Mouse (Mus musculus) MEL (cell line): ENCODE data around the gene Dennd4a. TPM values are rescaled to one million over a fixed set of nuclear protein-coding genes. Genes with fewer than 3 reads are reported as not detected.

ENCODE experiments used
- DNase-seq: peaks from one replicate; pipeline ENCODE4 v3.0.0; 2011; ENCODE audit warnings: low read depth, low spot score
- H3K27ac ChIP-seq: 2 replicates; pipeline ENCODE4 v1.5.1; 2012; ENCODE audit warnings: low read depth, mild to moderate bottlenecking, control low read depth, low read length, moderate library complexity; ENCODE audit not compliant: control insufficient read depth
- H3K27me3 ChIP-seq, 2 experiments: fragments of 150-350 bp in 1 of 2; sonication (generic) in 1 of 2; 2 replicates each; pipeline ENCODE4 v1.6.1; 2012; ENCODE audit warnings: low read length in 2 of 2, mild to moderate bottlenecking in 2 of 2, improper control_type of control experiment in 1 of 2, moderate library complexity in 1 of 2; ENCODE audit not compliant: insufficient read depth in 2 of 2, control insufficient read depth in 1 of 2
- H3K36me3 ChIP-seq, 2 experiments: 2 replicates each; pipeline ENCODE4 v1.6.1; 2012 to 2014; ENCODE audit warnings: low read length in 2 of 2, improper control_type of control experiment in 1 of 2, inconsistent platforms in 1 of 2, mild to moderate bottlenecking in 1 of 2; ENCODE audit not compliant: insufficient read depth in 2 of 2, control insufficient read depth in 1 of 2
- H3K4me1 ChIP-seq, 2 experiments: fragments of 150-350 bp in 1 of 2; sonication (generic) in 1 of 2; 2 replicates each; pipeline ENCODE4 v1.6.1; 2012; ENCODE audit warnings: low read length in 2 of 2, improper control_type of control experiment in 1 of 2, mild to moderate bottlenecking in 1 of 2; ENCODE audit not compliant: insufficient read depth in 2 of 2, control insufficient read depth in 1 of 2
- H3K4me3 ChIP-seq, 2 experiments: fragments of 150-350 bp in 1 of 2; sonication (generic) in 1 of 2; 2 replicates each; pipeline ENCODE4 v1.5.1; 2012; ENCODE audit warnings: low read depth in 2 of 2, low read length in 2 of 2, mild to moderate bottlenecking in 2 of 2, moderate library complexity in 2 of 2, control low read depth in 1 of 2, improper control_type of control experiment in 1 of 2; ENCODE audit not compliant: control insufficient read depth in 1 of 2, insufficient read depth in 1 of 2
- H3K79me2 ChIP-seq: 2 replicates; pipeline ENCODE4 v1.6.1; 2012; ENCODE audit warnings: mild to moderate bottlenecking, low read length, moderate library complexity; ENCODE audit not compliant: control insufficient read depth, poor library complexity, insufficient read depth
- H3K9ac ChIP-seq: 2 replicates; pipeline ENCODE4 v1.6.1; 2012; ENCODE audit warnings: low read depth, mild to moderate bottlenecking, control low read depth, low read length, moderate library complexity; ENCODE audit not compliant: control insufficient read depth, poor library complexity, severe bottlenecking
- H3K9me3 ChIP-seq: fragments of 150-350 bp; sonication (generic); replicated peaks from 2 replicates; pipeline ENCODE4 v1.6.1; 2012; ENCODE audit warnings: mild to moderate bottlenecking, low read length, improper control_type of control experiment, moderate library complexity; ENCODE audit not compliant: insufficient read depth
- BHLHE40 ChIP-seq: IDR thresholded peaks from 2 replicates; pipeline ENCODE4 v1.6.1; 2012; ENCODE audit warnings: low read depth, mild to moderate bottlenecking, inconsistent platforms, low read length, improper control_type of control experiment, borderline replicate concordance
- CHD1 ChIP-seq: IDR thresholded peaks from 2 replicates; pipeline ENCODE4 v1.6.1; 2012; ENCODE audit warnings: low read depth, mild to moderate bottlenecking, inconsistent platforms, low read length, improper control_type of control experiment
- CTCF ChIP-seq, 3 experiments: IDR thresholded peaks in 2 of 3; conservative IDR thresholded peaks in 1 of 3; 2 replicates each; pipeline ENCODE4 v1.5.1; 2011 to 2012; ENCODE audit warnings: low read length in 3 of 3, low read depth in 2 of 3, mild to moderate bottlenecking in 2 of 3, improper control_type of control experiment in 1 of 3, inconsistent platforms in 1 of 3, mixed read lengths in 1 of 3, moderate library complexity in 1 of 3; ENCODE audit not compliant: control insufficient read depth in 1 of 3, insufficient read depth in 1 of 3, poor library complexity in 1 of 3, severe bottlenecking in 1 of 3
- E2F4 ChIP-seq: IDR thresholded peaks from 2 replicates; pipeline ENCODE4 v1.6.1; 2011; ENCODE audit warnings: low read depth, low read length, improper control_type of control experiment, borderline replicate concordance
- EP300 ChIP-seq, 2 experiments: IDR thresholded peaks; 2 replicates each; pipeline ENCODE4 v1.6.1; 2011; ENCODE audit warnings: improper control_type of control experiment in 2 of 2, low read length in 2 of 2, low read depth in 1 of 2, mild to moderate bottlenecking in 1 of 2
- ETS1 ChIP-seq: IDR thresholded peaks from 2 replicates; pipeline ENCODE4 v1.6.1; 2012; ENCODE audit warnings: low read depth, mild to moderate bottlenecking, inconsistent platforms, low read length, improper control_type of control experiment, moderate library complexity
- GATA1 ChIP-seq: IDR thresholded peaks from 2 replicates; pipeline ENCODE4 v1.6.1; 2011; ENCODE audit warnings: low read depth, low read length, improper control_type of control experiment
- HCFC1 ChIP-seq: IDR thresholded peaks from 2 replicates; pipeline ENCODE4 v1.6.1; 2012; ENCODE audit warnings: low read depth, mild to moderate bottlenecking, inconsistent platforms, low read length, improper control_type of control experiment, moderate library complexity
- JUND ChIP-seq: IDR thresholded peaks from 2 replicates; pipeline ENCODE4 v1.6.1; 2011; ENCODE audit warnings: low read depth, mild to moderate bottlenecking, improper control_type of control experiment, low read length
- KAT2A ChIP-seq: conservative IDR thresholded peaks from 2 replicates; pipeline ENCODE4 v1.6.1; 2012; ENCODE audit warnings: low read depth, low read length, improper control_type of control experiment, inconsistent platforms
- MAFK ChIP-seq: IDR thresholded peaks from 2 replicates; pipeline ENCODE4 v1.6.1; 2011; ENCODE audit warnings: low read depth, mild to moderate bottlenecking, low read length, improper control_type of control experiment, borderline replicate concordance
- MAX ChIP-seq: IDR thresholded peaks from 2 replicates; pipeline ENCODE4 v1.6.1; 2011; ENCODE audit warnings: low read length, improper control_type of control experiment
- MXI1 ChIP-seq: IDR thresholded peaks from 2 replicates; pipeline ENCODE4 v1.6.1; 2011; ENCODE audit warnings: mild to moderate bottlenecking, low read depth, low read length, improper control_type of control experiment
- MYB ChIP-seq: IDR thresholded peaks from 2 replicates; pipeline ENCODE4 v1.6.1; 2011; ENCODE audit warnings: mild to moderate bottlenecking, low read depth, low read length, improper control_type of control experiment
- MYC ChIP-seq: IDR thresholded peaks from 2 replicates; pipeline ENCODE4 v1.6.1; 2011; ENCODE audit warnings: low read depth, mild to moderate bottlenecking, low read length, improper control_type of control experiment, moderate library complexity
- NELFE ChIP-seq: IDR thresholded peaks from 2 replicates; pipeline ENCODE4 v1.6.1; 2011; ENCODE audit warnings: low read depth, low read length, improper control_type of control experiment
- POLR2AphosphoS5 ChIP-seq: IDR thresholded peaks from 2 replicates; pipeline ENCODE4 v1.6.1; 2012; ENCODE audit warnings: low read depth, borderline replicate concordance, mild to moderate bottlenecking, inconsistent platforms, low read length, moderate library complexity, mixed read lengths
- RAD21 ChIP-seq: IDR thresholded peaks from 2 replicates; pipeline ENCODE4 v1.6.1; 2011; ENCODE audit warnings: mild to moderate bottlenecking, low read depth, low read length, improper control_type of control experiment
- RCOR1 ChIP-seq: IDR thresholded peaks from 2 replicates; pipeline ENCODE4 v1.6.1; 2012; ENCODE audit warnings: low read depth, mild to moderate bottlenecking, inconsistent platforms, low read length, improper control_type of control experiment
- SIN3A ChIP-seq: IDR thresholded peaks from 2 replicates; pipeline ENCODE4 v1.6.1; 2012; ENCODE audit warnings: low read length, improper control_type of control experiment, inconsistent platforms
- SMC3 ChIP-seq: IDR thresholded peaks from 2 replicates; pipeline ENCODE4 v1.6.1; 2011; ENCODE audit warnings: low read depth, low read length, improper control_type of control experiment
- TAL1 ChIP-seq: IDR thresholded peaks from 2 replicates; pipeline ENCODE4 v1.6.1; 2012; ENCODE audit warnings: mild to moderate bottlenecking, inconsistent platforms, low read length, moderate library complexity, mixed read lengths
- TBP ChIP-seq: IDR thresholded peaks from 2 replicates; pipeline ENCODE4 v1.8.0; 2011; ENCODE audit warnings: low read depth, low read length, improper control_type of control experiment
- TCF12 ChIP-seq: IDR thresholded peaks from 2 replicates; pipeline ENCODE4 v1.6.1; 2014; ENCODE audit warnings: low read depth, mild to moderate bottlenecking, inconsistent platforms, low read length, improper control_type of control experiment, moderate library complexity
- UBTF ChIP-seq: IDR thresholded peaks from 2 replicates; pipeline ENCODE4 v1.6.1; 2012; ENCODE audit warnings: low read depth, mild to moderate bottlenecking, inconsistent platforms, low read length, improper control_type of control experiment, moderate library complexity, borderline replicate concordance; ENCODE audit not compliant: insufficient read depth
- USF2 ChIP-seq, 2 experiments: IDR thresholded peaks; 2 replicates each; pipeline ENCODE4 v1.6.1; 2011 to 2012; ENCODE audit warnings: improper control_type of control experiment in 2 of 2, low read length in 2 of 2, borderline replicate concordance in 1 of 2, inconsistent platforms in 1 of 2, low read depth in 1 of 2, mild to moderate bottlenecking in 1 of 2; ENCODE audit not compliant: insufficient read depth in 1 of 2
- ZC3H11A ChIP-seq: IDR thresholded peaks from 2 replicates; pipeline ENCODE4 v1.6.1; 2012; ENCODE audit warnings: low read depth, mild to moderate bottlenecking, inconsistent platforms, low read length, improper control_type of control experiment
- ZKSCAN1 ChIP-seq: IDR thresholded peaks from 2 replicates; pipeline ENCODE4 v1.6.1; 2012; ENCODE audit warnings: low read depth, mild to moderate bottlenecking, inconsistent platforms, low read length, improper control_type of control experiment, moderate library complexity
- ZNF384 ChIP-seq: IDR thresholded peaks from 2 replicates; pipeline ENCODE4 v1.6.1; 2012; ENCODE audit warnings: low read depth, mild to moderate bottlenecking, inconsistent platforms, low read length, improper control_type of control experiment
- polyA plus RNA-seq, 2 experiments: library from polyadenylated mRNA; stranded (reverse) in 1 of 2; unstranded in 1 of 2; fragments of >175 nt in 1 of 2; fragments of >200 nt in 1 of 2; gene quantifications; 2 replicates each; pipeline versions ENCODE4 v1.2.1 to v1.2.4; 2012; ENCODE audit warnings: low replicate concordance in 2 of 2, low read depth in 1 of 2; ENCODE audit not compliant: insufficient read length in 2 of 2, insufficient read depth in 1 of 2, missing spikeins in 1 of 2
- total RNA-seq: library from RNA; depleted of rRNA; stranded (reverse); fragments of 300-350 nt; gene quantifications from 2 replicates; pipeline ENCODE4 v1.2.3, GENCODE M21; 2012

Gene Dennd4a
- total and polyA plus RNA-seq, 3 experiments: 7.7 to 74.8 (median 24.9) TPM

- Histone ChIP-seq H3K9ac (no peak overlapping the region), H3K27ac (peak overlapping the region; percentile 49; the same call in 1 of the 2 replicates), H3K79me2 (no peaks in the 10 kb centered on the region), H3K36me3 (peaks cover 0 to 16% of the 10 kb centered on the region in 2 experiments; a peak in 2 of 4 replicates), H3K27me3 (no peaks in the 10 kb centered on the region), H3K9me3 (no peaks in the 10 kb centered on the region), H3K4me3 (no peak overlapping the region), H3K4me1 (peaks cover 12 to 44% of the 10 kb centered on the region in 2 experiments; a peak in 3 of 4 replicates)
- no peak for TF ChIP-seq MYB
- TF ChIP-seq MXI1: no peak
- TF ChIP-seq SIN3A: no peak
- TF ChIP-seq MYC: 0 out of 2 replicates have a peak, but pooled peaks have one; percentile 52
- TF ChIP-seq SMC3: peak; percentile 19; the same call in 1 of the 2 replicates
- peak; percentile 68 for TF ChIP-seq TBP
- TF ChIP-seq RAD21: peak; percentile 6; the same call in 1 of the 2 replicates
- no peak for TF ChIP-seq MAX
- TF ChIP-seq ETS1: 0 out of 2 replicates have a peak, but pooled peaks have one; percentile 10
- peak; percentile 44 to 56 (median 47) for TF ChIP-seq CTCF (IDR thresholded peaks at IDR 0.05 in 2 of 3, conservative IDR thresholded peaks at IDR 0.05 in 1 of 3; ENCODE audit: control insufficient read depth in 1 of 3, insufficient read depth in 1 of 3, low read depth in 2 of 3, low read length in 3 of 3, poor library complexity in 1 of 3, severe bottlenecking in 1 of 3)
- TF ChIP-seq JUND: peak; percentile 59; the same call in 1 of the 2 replicates
- TF ChIP-seq ZC3H11A: no peak
- DNase-seq: peak; percentile 74
Observed at GRCm38 (mm10) chr9:64937491-64937890, 126.4 kb downstream of the Dennd4a start.

DNA sequence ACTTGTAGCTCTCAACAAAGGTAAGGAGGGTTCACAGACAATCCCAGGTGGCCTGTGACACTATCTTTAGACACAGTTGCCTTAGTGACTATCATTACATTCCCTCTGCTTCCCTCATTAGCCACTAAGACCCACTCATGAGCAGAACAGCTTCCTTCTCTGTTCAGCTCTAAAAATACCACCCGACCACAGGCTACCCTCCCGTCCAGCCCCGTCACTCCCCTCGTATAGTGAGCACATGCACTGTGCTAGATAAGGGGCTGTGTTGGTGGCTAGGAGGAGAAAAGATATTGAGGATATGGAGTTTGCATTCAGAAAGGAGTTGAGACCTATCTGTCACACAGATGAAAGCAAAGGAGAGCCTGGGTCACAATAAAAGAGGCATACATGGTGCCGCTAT is 127.4 kb downstream of the Dennd4a start:
- Histone ChIP-seq H3K4me3 (peak overlapping the region; percentile 47 to 50), H3K27me3 (no peaks in the 10 kb centered on the region), H3K4me1 (peaks cover 12 to 43% of the 10 kb centered on the region in 2 experiments; a peak in 3 of 4 replicates), H3K79me2 (no peaks in the 10 kb centered on the region), H3K9me3 (no peaks in the 10 kb centered on the region), H3K9ac (peak overlapping the region; percentile 55), H3K36me3 (peaks cover 0 to 16% of the 10 kb centered on the region in 2 experiments; a peak in 2 of 4 replicates), H3K27ac (peak overlapping the region; percentile 76)
- DNase-seq: peak; percentile 87
- peak; percentile 43; the same call in 1 of the 2 replicates for TF ChIP-seq MAFK
- peak; percentile 56; the same call in 1 of the 2 replicates for TF ChIP-seq CHD1
- peak; percentile 85 for TF ChIP-seq TCF12
- TF ChIP-seq JUND: no peak
- peak; percentile 81 for TF ChIP-seq GATA1
- TF ChIP-seq MYC: peak; percentile 72; the same call in 1 of the 2 replicates
- TF ChIP-seq MYB: no peak
- TF ChIP-seq NELFE: no peak; the same call in 1 of the 2 replicates
- peak; percentile 76 for TF ChIP-seq MAX
- peak; percentile 14 for TF ChIP-seq SMC3
- TF ChIP-seq UBTF: no peak
- no peak for TF ChIP-seq USF2 (IDR thresholded peaks at IDR 0.05; ENCODE audit: borderline replicate concordance in 1 of 2, insufficient read depth in 1 of 2, low read depth in 1 of 2, low read length in 2 of 2)
- TF ChIP-seq ZNF384: no peak
- TF ChIP-seq EP300 (IDR thresholded peaks at IDR 0.05; ENCODE audit: low read depth in 1 of 2, low read length in 2 of 2): peak; percentile 69 to 80; a peak in 3 of 4 replicates
- no peak; the same call in 1 of the 2 replicates for TF ChIP-seq RAD21
- TF ChIP-seq CTCF (IDR thresholded peaks at IDR 0.05 in 2 of 3, conservative IDR thresholded peaks at IDR 0.05 in 1 of 3; ENCODE audit: control insufficient read depth in 1 of 3, insufficient read depth in 1 of 3, low read depth in 2 of 3, low read length in 3 of 3, poor library complexity in 1 of 3, severe bottlenecking in 1 of 3): no peak
- peak; percentile 89 for TF ChIP-seq TAL1
- TF ChIP-seq E2F4: no peak
- TF ChIP-seq ZKSCAN1: no peak
- TF ChIP-seq RCOR1: peak; percentile 55
- peak; percentile 87 for TF ChIP-seq BHLHE40
- TF ChIP-seq HCFC1: no peak
- TF ChIP-seq KAT2A: no peak
- no peak for TF ChIP-seq POLR2AphosphoS5
